Mouse (Mus musculus) ovary, postnatal 14 days (tissue): ENCODE results near the gene Vcl.

Source experiments
- DNase-seq: peaks from one replicate; pipeline ENCODE4 v3.0.0; 2022; ENCODE audit warnings: low spot score

The Vcl gene

DNA sequence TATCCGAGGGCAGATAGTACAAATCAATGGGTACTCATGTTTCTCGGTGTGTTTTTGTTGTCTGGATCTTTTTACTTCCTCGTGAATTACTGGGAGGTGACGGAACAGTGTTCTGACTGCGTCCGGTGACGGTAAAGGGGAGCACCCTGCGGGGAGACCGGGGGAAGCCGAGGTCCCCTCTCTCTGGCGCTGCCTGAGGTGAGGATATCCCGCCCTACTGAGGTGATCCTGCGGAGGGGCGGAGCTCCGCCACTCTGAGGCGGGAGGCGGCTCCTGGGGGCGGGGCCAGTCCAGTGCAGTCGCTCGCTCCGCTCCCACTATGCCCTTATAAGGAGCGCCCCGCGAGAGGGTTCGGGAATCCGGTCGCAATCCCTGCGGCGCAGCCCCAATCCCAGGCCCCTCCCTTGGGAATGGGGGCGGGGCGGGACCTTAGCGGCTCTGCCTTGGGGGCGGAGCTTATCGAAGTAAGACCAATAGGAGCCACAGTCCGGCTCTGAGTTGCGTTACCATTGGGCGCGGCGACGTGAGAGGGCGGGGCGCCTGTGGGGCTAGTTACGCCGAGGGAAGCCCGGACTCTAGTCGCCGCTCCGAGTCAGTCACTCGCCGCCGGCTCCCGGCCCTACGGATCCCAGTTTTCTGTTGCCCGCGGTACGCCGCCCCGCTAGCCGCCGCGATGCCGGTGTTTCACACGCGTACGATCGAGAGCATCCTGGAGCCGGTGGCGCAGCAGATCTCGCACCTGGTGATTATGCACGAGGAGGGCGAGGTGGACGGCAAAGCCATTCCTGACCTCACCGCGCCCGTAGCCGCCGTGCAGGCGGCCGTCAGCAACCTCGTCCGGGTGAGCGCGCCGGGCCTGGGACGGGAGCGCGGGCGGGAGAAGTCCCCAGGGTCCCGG is at the start of gene Vcl:
TSS of gene Vcl (plus strand) at position 551 of the 898 bp plus-strand sequence.
- peak; percentile 98 for DNase-seq

- no peak for DNase-seq
Observed at GRCm38 (mm10) chr14:20884691-20885090, 44.5 kb upstream of the Vcl start.

- DNase-seq = no peak
Observed at GRCm38 (mm10) chr14:20885091-20885888, 43.9 kb upstream of the Vcl start.

GRCm38 (mm10) chr14:20886266-20886665 is 42.9 kb upstream of the Vcl start:
- no peak for DNase-seq

DNA sequence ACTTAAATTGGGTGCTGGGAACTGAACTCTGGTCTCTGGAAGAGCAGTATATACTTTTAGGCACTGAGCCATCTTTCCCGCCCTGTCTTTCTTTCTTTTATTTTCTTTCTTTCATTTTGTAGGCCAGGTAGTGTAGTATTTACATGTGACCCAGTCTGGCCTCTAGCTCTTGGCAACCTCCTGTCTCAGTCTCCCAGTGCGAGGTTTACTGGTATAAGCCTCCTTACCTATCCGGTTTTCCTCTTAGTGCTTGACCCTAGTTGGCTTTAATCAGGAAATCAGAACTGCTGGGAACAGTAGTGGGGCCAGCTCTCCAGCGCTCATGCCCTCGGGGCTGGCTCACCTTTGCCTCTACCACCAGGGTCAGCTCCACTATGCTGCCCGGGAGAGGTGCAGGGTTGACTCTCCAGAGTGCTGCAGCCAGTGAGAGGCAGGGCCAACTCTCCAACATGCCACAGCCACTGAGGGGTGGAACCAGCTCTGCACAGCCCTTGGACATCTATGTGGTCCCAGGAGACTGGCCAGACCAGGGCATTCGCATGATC is 41.6 kb upstream of the Vcl start:
- no peak for DNase-seq

GRCm38 (mm10) chr14:20891941-20892402 is 37.2 kb upstream of the Vcl start:
- DNase-seq = no peak

DNA sequence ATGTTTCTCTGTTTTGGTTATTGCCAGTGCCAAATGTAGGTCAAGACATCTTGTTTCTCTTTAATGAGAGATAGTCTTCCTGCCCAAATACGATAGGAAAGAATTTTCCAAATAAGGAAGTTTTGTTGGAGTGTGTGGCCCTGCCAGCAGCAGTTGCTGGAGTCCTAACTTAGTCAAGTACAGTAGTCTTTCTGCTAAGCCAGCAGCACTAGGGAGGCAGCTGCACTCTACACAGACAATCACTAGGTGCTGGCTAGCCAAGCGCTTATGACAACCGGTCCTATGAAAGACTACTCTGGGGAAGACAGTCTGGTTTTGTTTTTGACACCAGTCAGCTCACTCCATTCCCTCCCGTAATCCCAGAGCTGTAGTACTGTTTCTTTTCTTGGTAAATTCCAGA is 35.4 kb upstream of the Vcl start:
- DNase-seq = no peak

GRCm38 (mm10) chr14:20901267-20901666 is 27.9 kb upstream of the Vcl start:
- DNase-seq = no peak

- no peak for DNase-seq
Observed at GRCm38 (mm10) chr14:20903137-20903536, 26.1 kb upstream of the Vcl start.

DNA sequence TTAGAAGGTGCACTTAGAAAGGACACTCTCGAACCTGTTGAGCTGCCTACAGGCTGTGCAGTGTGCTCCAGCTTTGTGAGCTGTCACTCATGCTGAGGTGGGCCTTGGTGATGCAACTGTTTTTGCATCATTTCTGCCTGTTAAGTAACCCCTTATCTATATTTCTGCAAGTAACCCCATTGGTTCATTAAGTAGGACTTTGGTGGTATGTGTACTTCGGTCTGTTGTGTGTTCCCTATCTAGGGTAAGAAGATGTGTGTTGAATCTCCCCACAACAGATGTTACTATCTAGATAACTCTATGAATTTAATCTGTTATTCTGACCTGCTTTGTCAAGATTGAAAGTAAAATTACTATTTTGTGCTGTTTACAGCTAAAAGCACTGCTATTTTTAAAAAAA is 17.4 kb upstream of the Vcl start:
- no peak for DNase-seq

DNA sequence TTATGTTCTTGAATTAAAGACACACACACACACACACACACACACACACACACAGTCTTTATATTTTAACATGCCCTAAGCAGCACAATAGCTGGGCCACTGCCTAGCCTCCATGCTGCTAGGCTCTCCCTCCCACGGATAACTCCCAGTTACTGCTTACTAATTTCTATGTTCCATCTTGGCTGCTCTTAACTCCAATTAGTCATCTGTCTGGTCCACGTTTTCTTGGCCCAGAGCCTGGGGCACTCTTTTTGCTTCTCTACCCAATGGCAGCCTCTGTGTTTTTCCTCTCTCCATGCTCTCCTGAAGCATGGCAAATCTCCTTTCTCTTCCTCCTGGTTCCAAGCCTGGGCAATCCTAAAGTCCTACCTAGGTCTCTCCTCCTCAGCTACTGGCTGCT is 14.8 kb upstream of the Vcl start:
- no peak for DNase-seq

- no peak for DNase-seq
Observed at GRCm38 (mm10) chr14:20916625-20917612, 12.3 kb upstream of the Vcl start.

DNA sequence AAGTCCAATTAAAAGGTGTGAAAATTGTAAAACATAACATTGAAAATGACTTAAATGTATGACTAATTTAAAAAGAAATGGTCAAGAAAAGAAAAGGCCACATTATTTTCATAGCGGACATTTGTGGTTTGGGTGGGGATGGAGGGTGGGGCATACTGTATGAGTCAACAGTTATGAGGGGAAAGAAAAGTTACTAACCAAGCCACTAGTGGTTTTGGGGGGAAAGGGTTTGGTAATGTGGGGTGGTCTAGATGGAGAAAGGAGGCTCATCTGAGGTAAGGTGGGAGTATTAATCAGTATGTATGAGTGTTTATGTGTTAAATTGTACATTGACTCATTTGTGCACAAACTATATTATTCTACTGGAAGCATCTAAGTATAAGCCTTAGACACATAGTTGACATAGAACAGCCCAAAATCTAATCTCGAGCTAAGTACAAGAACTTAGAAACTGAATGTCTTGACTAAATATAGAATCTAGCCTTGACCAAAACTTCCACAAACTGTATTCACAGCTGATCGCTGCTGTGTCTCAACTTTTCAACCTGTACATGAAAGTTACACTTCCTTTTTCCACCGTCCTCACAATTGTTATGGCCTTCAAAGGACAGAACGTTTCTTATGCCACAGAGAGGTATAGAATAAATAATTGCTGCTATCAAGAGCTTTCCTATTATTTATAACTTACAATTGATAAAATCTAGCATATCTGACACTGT is 5.0 kb upstream of the Vcl start:
- no peak for DNase-seq

GRCm38 (mm10) chr14:20927470-20928307 is 1.5 kb upstream of the Vcl start:
- DNase-seq = no peak

DNA sequence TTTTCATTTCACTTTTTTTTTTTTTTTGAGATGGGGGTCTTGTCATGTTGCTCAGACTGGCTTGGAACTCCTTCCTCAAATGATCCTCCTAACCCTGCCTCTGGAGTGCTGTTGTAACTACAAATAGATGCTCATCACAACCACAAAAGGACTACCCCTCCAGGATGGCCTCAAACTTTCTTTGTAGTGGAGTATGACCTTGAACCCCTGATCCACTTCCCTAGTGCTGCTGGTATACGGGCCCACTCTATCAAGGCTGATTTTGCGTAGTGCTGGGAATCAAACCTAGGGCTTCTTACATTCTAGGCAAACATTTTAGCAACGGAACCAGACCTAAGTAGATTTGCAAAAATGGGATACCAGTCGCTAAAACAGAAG is 901 bp upstream of the Vcl start:
- no peak for DNase-seq

GRCm38 (mm10) chr14:20929814-20930434 is 726 bp downstream of the Vcl start:
- DNase-seq = no peak

DNA sequence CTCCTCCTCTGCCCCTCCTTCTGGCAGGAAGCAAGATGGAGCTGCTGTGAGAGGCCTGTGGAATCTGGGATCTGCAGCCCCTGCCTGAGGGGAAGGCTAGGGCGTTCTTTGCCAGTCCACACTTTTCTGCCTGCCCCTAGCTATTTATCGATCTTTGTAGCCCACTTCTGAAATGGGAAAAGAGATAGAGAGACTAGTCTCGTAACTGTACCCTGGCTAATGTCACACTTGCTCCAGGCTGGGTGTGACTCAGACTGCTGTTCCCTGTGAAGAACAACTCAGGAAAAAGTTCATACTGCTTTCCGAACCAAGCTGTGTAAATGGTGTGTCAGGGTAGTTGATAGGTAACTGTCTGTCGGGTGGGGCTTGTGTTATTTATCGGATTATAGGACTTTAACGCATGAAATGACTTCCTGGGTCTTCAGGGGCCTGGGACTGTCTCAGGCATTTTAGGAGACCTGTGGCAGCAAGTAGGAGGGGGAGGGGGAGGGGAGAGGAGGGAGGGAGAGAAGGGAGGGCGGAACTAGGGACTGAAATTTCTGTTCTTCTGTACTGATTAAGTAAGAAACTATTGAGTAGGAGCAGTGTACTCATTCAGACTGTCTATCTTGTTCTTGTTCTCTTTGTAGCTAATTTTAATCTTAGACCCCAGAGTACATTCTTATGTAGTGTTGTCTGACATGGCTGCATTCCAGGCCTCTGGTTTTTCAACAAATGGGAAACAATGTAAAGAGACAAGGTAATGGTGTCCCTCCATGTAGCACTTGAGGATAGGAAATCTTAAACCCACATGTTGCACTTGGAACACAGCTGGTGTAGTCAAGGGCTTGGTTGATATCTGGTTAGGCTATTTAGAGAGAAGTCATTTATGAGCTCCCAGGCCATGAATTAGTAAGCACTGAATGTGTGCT is 1.5 kb downstream of the Vcl start:
- DNase-seq = no peak

GRCm38 (mm10) chr14:20938424-20938823 is 9.2 kb downstream of the Vcl start:
- no peak for DNase-seq
